Comparison of ENCODE assay signal across 8 mouse cellular contexts in the genomic region with DNA sequence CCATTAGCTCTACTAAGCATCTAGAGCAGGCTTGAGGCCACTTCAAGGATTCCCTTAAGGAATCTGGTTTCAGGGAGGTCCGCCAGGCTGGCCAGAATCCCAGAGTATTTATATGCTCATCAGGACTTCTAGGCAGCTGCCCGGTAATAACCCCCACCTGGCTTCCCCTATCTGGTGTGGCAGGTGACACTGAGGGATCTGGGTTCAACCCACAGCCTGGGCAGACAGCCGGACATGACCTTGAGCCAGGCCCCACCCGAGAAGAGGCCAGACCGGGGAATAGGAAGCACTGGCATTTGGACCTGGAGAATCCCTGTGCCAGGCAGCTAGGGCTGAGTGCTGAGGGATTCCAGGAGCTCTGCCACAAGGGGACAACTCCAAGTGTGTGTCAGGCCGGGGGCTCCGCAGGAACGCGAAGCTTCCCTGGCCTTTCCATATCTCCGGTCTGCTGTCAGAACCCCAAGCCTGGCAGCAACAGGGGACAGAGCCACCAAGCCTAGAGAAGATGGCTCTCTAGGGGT. TPM values are rescaled to one million over a fixed set of nuclear protein-coding genes. Genes with fewer than 3 reads are reported as not detected.
DNase-seq lines count a peak whose midpoint lies in the region; ATAC-seq lines count a peak whose summit lies in the region.

No protein-coding gene starts in this region.

- H3K36me3 ChIP-seq in hindbrain, embryonic 11.5 days (ENCODE audit: control insufficient read depth, insufficient read depth, low read length), result no peaks in the 10 kb centered on the region
- H3K36me3 ChIP-seq in limb, embryonic 13.5 days, result peaks cover 14% of the 10 kb centered on the region
- H3K36me3 ChIP-seq in midbrain, embryonic 13.5 days, result peaks cover 14% of the 10 kb centered on the region

- WGBS in hindbrain, embryonic 11.5 days, result 2% methylated on average over 10 of the region's 10 CpGs
- 1% methylated on average over 10 of the region's 10 CpGs for WGBS in limb, embryonic 13.5 days
- 2% methylated on average over 10 of the region's 10 CpGs for WGBS in midbrain, embryonic 13.5 days

- peak overlapping the region; percentile 93 for H3K4me3 ChIP-seq in hindbrain, embryonic 11.5 days (ENCODE audit: low read depth, low read length)
- peak overlapping the region; percentile 89 for H3K4me3 ChIP-seq in limb, embryonic 13.5 days
- H3K4me3 ChIP-seq in midbrain, embryonic 13.5 days (replicated peaks), result peak overlapping the region; percentile 82

- ATAC-seq in hindbrain, embryonic 11.5 days (ENCODE audit: low FRiP score), result peak; percentile 30
- ATAC-seq in limb, embryonic 13.5 days (ENCODE audit: low FRiP score, low read depth), result peak; percentile 35
- no peak; the same call in 1 of the 2 replicates for ATAC-seq in midbrain, embryonic 13.5 days

- H3K9me3 ChIP-seq in hindbrain, embryonic 11.5 days (ENCODE audit: control insufficient read depth, low read length), result no peaks in the 10 kb centered on the region
- no peaks in the 10 kb centered on the region for H3K9me3 ChIP-seq in limb, embryonic 13.5 days
- no peaks in the 10 kb centered on the region for H3K9me3 ChIP-seq in midbrain, embryonic 13.5 days

- H3K27me3 ChIP-seq in hindbrain, embryonic 11.5 days (ENCODE audit: control insufficient read depth, insufficient read depth, low read length), result no peaks in the 10 kb centered on the region
- no peaks in the 10 kb centered on the region for H3K27me3 ChIP-seq in limb, embryonic 13.5 days
- H3K27me3 ChIP-seq in midbrain, embryonic 13.5 days, result no peaks in the 10 kb centered on the region

- peak overlapping the region; percentile 91 for H3K4me2 ChIP-seq in hindbrain, embryonic 11.5 days (replicated peaks; ENCODE audit: low read depth, low read length)
- H3K4me2 ChIP-seq in limb, embryonic 13.5 days (replicated peaks), result peak overlapping the region; percentile 95
- H3K4me2 ChIP-seq in midbrain, embryonic 13.5 days (replicated peaks), result peak overlapping the region; percentile 93

- peaks cover 4% of the 10 kb centered on the region; the same call in 1 of the 2 replicates for H3K4me1 ChIP-seq in hindbrain, embryonic 11.5 days (replicated peaks; ENCODE audit: control insufficient read depth, insufficient read depth, low read length)
- peaks cover 24% of the 10 kb centered on the region for H3K4me1 ChIP-seq in limb, embryonic 13.5 days
- peaks cover 18% of the 10 kb centered on the region for H3K4me1 ChIP-seq in midbrain, embryonic 13.5 days (replicated peaks)

- no peak overlapping the region for H3K27ac ChIP-seq in hindbrain, embryonic 11.5 days (ENCODE audit: low read depth, low read length)
- H3K27ac ChIP-seq in limb, embryonic 13.5 days, result peak overlapping the region; percentile 67
- peak overlapping the region; percentile 75; the same call in 1 of the 2 replicates for H3K27ac ChIP-seq in midbrain, embryonic 13.5 days

- DNase-seq in right cerebral cortex, postnatal 14 days, result peak; percentile 13
- DNase-seq in right cerebral cortex, postnatal 25 days, result no peak
- peak; percentile 67 for DNase-seq in cerebellum, adult 9-11 months
- peak; percentile 16 to 21 for DNase-seq in frontal cortex, postnatal 14 days (ENCODE audit: low spot score in 2 of 2)
- DNase-seq in hindbrain, embryonic 11.5 days (ENCODE audit: low spot score), result no peak
- peak; percentile 35 for DNase-seq in testis, postnatal 14 days (ENCODE audit: low spot score)

- H3K9ac ChIP-seq in hindbrain, embryonic 11.5 days (ENCODE audit: low read depth, low read length), result peak overlapping the region; percentile 88
- peak overlapping the region; percentile 92 for H3K9ac ChIP-seq in limb, embryonic 13.5 days
- H3K9ac ChIP-seq in midbrain, embryonic 13.5 days (replicated peaks), result peak overlapping the region; percentile 92

RNA-seq across cellular contexts. Expression of a gene that starts 0.8 kb away (rescaled TPM):
- polyA plus RNA-seq in hindbrain, embryonic 11.5 days (2014; fragmentation: Nextera tagmentation; extraction: Ambion mirVana), result 10.6 and 15.2 TPM in 2 replicates
- 10.4 and 13.1 TPM in 2 replicates for polyA plus RNA-seq in limb, embryonic 13.5 days (2015; fragmentation: Nextera tagmentation; extraction: Ambion mirVana)
- polyA plus RNA-seq in midbrain, embryonic 13.5 days (2015; fragmentation: Nextera tagmentation; extraction: Ambion mirVana), result 8.1 and 9.4 TPM in 2 replicates

RNA-seq across cellular contexts. Expression of a gene that starts 52.6 kb away (rescaled TPM):
- 1.6 and 1.8 TPM in 2 replicates for polyA plus RNA-seq in hindbrain, embryonic 11.5 days (2014; fragmentation: Nextera tagmentation; extraction: Ambion mirVana)
- polyA plus RNA-seq in limb, embryonic 13.5 days (2015; fragmentation: Nextera tagmentation; extraction: Ambion mirVana), result 2.9 and 3.1 TPM in 2 replicates
- polyA plus RNA-seq in midbrain, embryonic 13.5 days (2015; fragmentation: Nextera tagmentation; extraction: Ambion mirVana), result 1.8 and 2.0 TPM in 2 replicates

Comparison
In these comparisons a context has a peak if more than half of its experiments do, and no peak if none do; other contexts are left out.
1. DNase-seq: peak in right cerebral cortex, postnatal 14 days (single experiment), cerebellum, adult 9-11 months (single experiment), frontal cortex, postnatal 14 days (2 of 2) and testis, postnatal 14 days (single experiment); none in right cerebral cortex, postnatal 25 days (single experiment) and hindbrain, embryonic 11.5 days (single experiment).
2. Peak in every context shown above with its lines, with median percentiles within 50 percentile points of each other: H3K4me2 ChIP-seq, H3K4me3 ChIP-seq and H3K9ac ChIP-seq.